Mouse (Mus musculus) limb, embryonic 11.5 days (tissue): Measurements from ENCODE around the gene Bnip3. TPM values are rescaled to one million over a fixed set of nuclear protein-coding genes. Genes with fewer than 3 reads are reported as not detected.

ENCODE experiments used
- ATAC-seq: fragments of 200-750 bp; cut with Nextera tagmentation; 2 replicates; pipeline ENCODE4 v1.8.0; 2017; ENCODE audit warnings: low read depth; ENCODE audit not compliant: insufficient number of reproducible peaks, low FRiP score, low TSS enrichment
- DNase-seq: peaks from one replicate; pipeline ENCODE4 v3.0.0-alpha.2; 2015; ENCODE audit warnings: low spot score
- H3K27ac ChIP-seq: fragments of 300-500 bp; sonication (generic); replicated peaks from 2 replicates; pipeline ENCODE4 v1.5.1; 2014; ENCODE audit warnings: low read depth, mild to moderate bottlenecking, low read length
- H3K27me3 ChIP-seq: fragments of 300-500 bp; sonication (generic); 2 replicates; pipeline ENCODE4 v1.6.1; 2014; ENCODE audit warnings: mild to moderate bottlenecking, low read length, mixed read lengths; ENCODE audit not compliant: control insufficient read depth, insufficient read depth
- H3K36me3 ChIP-seq: fragments of 300-500 bp; sonication (generic); 2 replicates; pipeline ENCODE4 v1.6.1; 2014; ENCODE audit warnings: mild to moderate bottlenecking, low read length, moderate library complexity, mixed read lengths; ENCODE audit not compliant: control insufficient read depth, insufficient read depth
- H3K4me1 ChIP-seq: fragments of 300-500 bp; sonication (generic); 2 replicates; pipeline ENCODE4 v1.6.1; 2014; ENCODE audit warnings: low read length, mixed read lengths; ENCODE audit not compliant: control insufficient read depth, insufficient read depth
- H3K4me2 ChIP-seq: fragments of 300-500 bp; sonication (generic); 2 replicates; pipeline ENCODE4 v1.6.1; 2014; ENCODE audit warnings: low read depth, mild to moderate bottlenecking, moderate library complexity; ENCODE audit not compliant: severe bottlenecking
- H3K4me3 ChIP-seq: fragments of 300-500 bp; sonication (generic); 2 replicates; pipeline ENCODE4 v1.5.1; 2014; ENCODE audit warnings: low read depth, low read length
- H3K9ac ChIP-seq: fragments of 300-500 bp; sonication (generic); 2 replicates; pipeline ENCODE4 v1.6.1; 2014; ENCODE audit warnings: mild to moderate bottlenecking, low read length
- H3K9me3 ChIP-seq: fragments of 300-500 bp; sonication (generic); 2 replicates; pipeline ENCODE4 v1.6.1; 2016; ENCODE audit warnings: low read length; ENCODE audit not compliant: control insufficient read depth
- WGBS: fragments of 180-500 bp; shearing (Covaris S2); extraction: QIAGEN DNeasy Blood & Tissue Kit; methylation state at CpG from one replicate; pipeline ENCODE4 v1.1.7; 2014; 5-methylcytosine and 5-hydroxymethylcytosine counted together
- polyA plus RNA-seq: library from polyadenylated mRNA; unstranded; fragments of >200 nt; fragmentation: Nextera tagmentation; extraction: Ambion mirVana; gene quantifications from 2 replicates; pipeline ENCODE4 v1.2.1, GENCODE M21; 2014

Gene Bnip3
- polyA plus RNA-seq, 1 experiment from 2014 or later: 117 TPM

GRCm38 (mm10) chr7:138885365-138886289, 23.7 kb downstream of the Bnip3 start:
- no peak for DNase-seq
- 89% methylated on average over 13 of the region's 13 CpGs for WGBS
- H3K36me3 ChIP-seq: peaks cover 7% of the 10 kb centered on the region; the same call in 1 of the 2 replicates
- H3K27ac ChIP-seq: no peak overlapping the region
- no peaks in the 10 kb centered on the region for H3K27me3 ChIP-seq
- H3K9ac ChIP-seq: no peak overlapping the region
- H3K9me3 ChIP-seq: no peaks in the 10 kb centered on the region
- ATAC-seq: no peak
- H3K4me3 ChIP-seq: no peak overlapping the region
- H3K4me1 ChIP-seq: no peaks in the 10 kb centered on the region
- H3K4me2 ChIP-seq: no peak overlapping the region

GRCm38 (mm10) chr7:138883724-138884123, 25.6 kb downstream of the Bnip3 start:
- H3K36me3 ChIP-seq: peaks cover 14% of the 10 kb centered on the region; the same call in 1 of the 2 replicates
- no peak overlapping the region for H3K4me3 ChIP-seq
- ATAC-seq (no peak), DNase-seq (no peak)
- H3K27me3 ChIP-seq: no peaks in the 10 kb centered on the region
- H3K4me1 ChIP-seq: no peaks in the 10 kb centered on the region
- no peaks in the 10 kb centered on the region for H3K9me3 ChIP-seq
- no peak overlapping the region for H3K27ac ChIP-seq
- H3K9ac ChIP-seq: no peak overlapping the region
- WGBS: 92% methylated on average over 3 of the region's 3 CpGs
- H3K4me2 ChIP-seq: no peak overlapping the region

- H3K9ac ChIP-seq: no peak overlapping the region
- H3K36me3 ChIP-seq: peaks cover 28% of the 10 kb centered on the region
- H3K4me3 ChIP-seq: no peak overlapping the region
- no peak overlapping the region for H3K4me2 ChIP-seq
- H3K9me3 ChIP-seq: no peaks in the 10 kb centered on the region
- H3K4me1 ChIP-seq: no peaks in the 10 kb centered on the region
- H3K27me3 ChIP-seq: no peaks in the 10 kb centered on the region
- H3K27ac ChIP-seq: no peak overlapping the region
- DNase-seq: no peak
- WGBS: 84% methylated on average over 3 of the region's 3 CpGs
- no peak for ATAC-seq
These were observed 34.3 kb downstream of the Bnip3 start for GRCm38 (mm10) chr7:138875031-138875430.

- 93% methylated on average over 3 of the region's 3 CpGs for WGBS
- Histone ChIP-seq H3K4me1 (no peaks in the 10 kb centered on the region), H3K4me2 (no peak overlapping the region), H3K9me3 (no peaks in the 10 kb centered on the region), H3K4me3 (no peak overlapping the region), H3K36me3 (peaks cover 27% of the 10 kb centered on the region), H3K27ac (no peak overlapping the region), H3K27me3 (no peaks in the 10 kb centered on the region), H3K9ac (no peak overlapping the region)
- ATAC-seq: no peak
- DNase-seq: no peak
These were observed 36.4 kb downstream of the Bnip3 start for GRCm38 (mm10) chr7:138872956-138873355.

- no peak overlapping the region for H3K27ac ChIP-seq
- ATAC-seq (no peak), DNase-seq (no peak)
- H3K9ac ChIP-seq: no peak overlapping the region
- no peaks in the 10 kb centered on the region for H3K9me3 ChIP-seq
- peaks cover 11% of the 10 kb centered on the region; the same call in 1 of the 2 replicates for H3K36me3 ChIP-seq
- WGBS: 90% methylated on average over 4 of the region's 4 CpGs
- no peaks in the 10 kb centered on the region for H3K27me3 ChIP-seq
- H3K4me3 ChIP-seq: no peak overlapping the region
- peaks cover 8% of the 10 kb centered on the region; the same call in 1 of the 2 replicates for H3K4me1 ChIP-seq
- H3K4me2 ChIP-seq: no peak overlapping the region
These were observed 41.0 kb downstream of the Bnip3 start for GRCm38 (mm10) chr7:138868316-138868715.

- ATAC-seq (no peak), DNase-seq (no peak)
- Histone ChIP-seq H3K27ac (no peak overlapping the region), H3K27me3 (no peaks in the 10 kb centered on the region), H3K4me2 (no peak overlapping the region), H3K9me3 (no peaks in the 10 kb centered on the region), H3K9ac (no peak overlapping the region), H3K4me1 (peaks cover 9% of the 10 kb centered on the region; the same call in 1 of the 2 replicates), H3K4me3 (no peak overlapping the region), H3K36me3 (peaks cover 10% of the 10 kb centered on the region; the same call in 1 of the 2 replicates)
- WGBS: 51% methylated on average over 6 of the region's 6 CpGs
These were observed 42.0 kb downstream of the Bnip3 start for GRCm38 (mm10) chr7:138867286-138867685.

- Histone ChIP-seq H3K36me3 (0 out of 2 replicates have a peak, but pooled peaks cover 3% of the 10 kb centered on the region), H3K4me2 (no peak overlapping the region), H3K4me3 (no peak overlapping the region), H3K27ac (no peak overlapping the region), H3K4me1 (peaks cover 9% of the 10 kb centered on the region; the same call in 1 of the 2 replicates), H3K9me3 (no peaks in the 10 kb centered on the region), H3K9ac (no peak overlapping the region), H3K27me3 (no peaks in the 10 kb centered on the region)
- no peak for ATAC-seq
- DNase-seq: no peak
- 97% methylated on average over 1 of the region's 1 CpGs for WGBS
These were observed 44.5 kb downstream of the Bnip3 start for GRCm38 (mm10) chr7:138864776-138865175.

- H3K4me2 ChIP-seq: no peak overlapping the region
- H3K27me3 ChIP-seq: no peaks in the 10 kb centered on the region
- no peak for ATAC-seq
- 0 out of 2 replicates have a peak, but pooled peaks cover 3% of the 10 kb centered on the region for H3K36me3 ChIP-seq
- peak; percentile 38 for DNase-seq
- 28% methylated on average over 3 of the region's 3 CpGs for WGBS
- H3K27ac ChIP-seq: no peak overlapping the region
- H3K9ac ChIP-seq: no peak overlapping the region
- peaks cover 9% of the 10 kb centered on the region; the same call in 1 of the 2 replicates for H3K4me1 ChIP-seq
- H3K9me3 ChIP-seq: no peaks in the 10 kb centered on the region
- no peak overlapping the region for H3K4me3 ChIP-seq
These were observed 45.3 kb downstream of the Bnip3 start for GRCm38 (mm10) chr7:138863950-138864572.
